Mouse (Mus musculus): ENCODE results near the gene Amigo2. TPM values are rescaled to one million over a fixed set of nuclear protein-coding genes. Genes with fewer than 3 reads are reported as not detected.
"Not testable (repeated sequence)": the region's sequence is repeated elsewhere in the genome, so short reads cannot be mapped to it uniquely, and the experiment has no call there.

Amigo2 gene
- total and polyA plus RNA-seq, 3 experiments, result 2.3 to 6.9 (median 6.1) TPM

DNA sequence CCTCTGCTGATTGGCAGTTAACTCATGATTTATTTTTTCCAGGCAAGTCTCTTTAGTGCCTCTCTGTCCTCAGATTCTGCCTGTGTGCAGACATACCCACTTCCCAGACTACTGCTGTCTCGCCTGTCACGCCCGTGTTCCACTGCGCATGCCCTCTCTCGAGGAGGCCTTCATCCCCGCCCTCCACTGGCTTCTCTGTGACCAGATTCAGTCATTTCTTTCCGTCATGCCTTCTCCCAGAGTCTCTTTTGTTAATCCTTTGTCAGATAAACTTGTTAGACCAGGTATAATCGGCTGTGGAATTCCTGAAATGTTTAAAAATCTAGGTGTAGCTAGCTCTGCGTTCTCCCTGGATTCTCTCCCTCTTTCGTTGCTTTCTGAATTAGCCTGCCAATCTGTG, 23.7 kb downstream of the Amigo2 start:
- H3K27ac ChIP-seq, result no peak overlapping the region
- TF ChIP-seq EP300 (IDR thresholded peaks at IDR 0.05; ENCODE audit: insufficient read depth, low read depth, low read length) (no peak), POLR2A (IDR thresholded peaks at IDR 0.05; ENCODE audit: insufficient read depth, low read depth, low read length) (no peak), CTCF (IDR thresholded peaks at IDR 0.05) (no peak)
- no peak overlapping the region for H3K4me3 ChIP-seq
- H3K79me2 ChIP-seq (replicated peaks; ENCODE audit: control insufficient read depth, insufficient read depth, low read length), result no peaks in the 10 kb centered on the region
- 92% methylated on average over 10 of the region's 10 CpGs for WGBS
- no peaks in the 10 kb centered on the region for H3K36me3 ChIP-seq (ENCODE audit: control insufficient read depth, insufficient read depth, low read length)
- H3K4me1 ChIP-seq (ENCODE audit: control insufficient read depth, insufficient read depth, low read length), result no peaks in the 10 kb centered on the region
- H3K9ac ChIP-seq (ENCODE audit: low read depth, low read length), result no peak overlapping the region
- intact Hi-C loops (cut with DNase I), result no loop called here
- no peak for DNase-seq
- no peaks in the 10 kb centered on the region for H3K27me3 ChIP-seq (ENCODE audit: control insufficient read depth, insufficient read depth, low read length)

DNA sequence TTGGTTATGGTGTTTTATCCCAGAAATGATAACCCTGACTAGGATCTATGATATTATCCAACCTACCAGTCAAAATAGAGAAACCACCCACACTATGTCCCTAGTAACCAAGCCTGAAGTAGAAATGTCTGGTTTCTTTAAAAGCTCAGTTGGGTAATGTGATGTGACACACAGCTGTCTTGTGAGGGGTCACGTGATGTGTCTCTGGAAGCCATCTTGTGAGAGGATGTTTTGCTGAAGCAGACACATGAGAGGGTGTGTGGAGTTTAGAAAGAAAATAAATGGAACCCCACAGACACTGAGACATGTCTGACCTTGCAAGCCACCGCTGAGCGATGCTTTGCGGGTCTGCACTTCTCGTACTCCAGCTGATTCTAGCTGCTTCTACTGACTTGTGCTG, 30.2 kb downstream of the Amigo2 start:
- H3K36me3 ChIP-seq (ENCODE audit: control insufficient read depth, insufficient read depth, low read length), result no peaks in the 10 kb centered on the region
- no peak overlapping the region for H3K4me3 ChIP-seq
- WGBS, result 94% methylated on average over 5 of the region's 5 CpGs
- no peak for DNase-seq
- intact Hi-C loops (cut with DNase I), result no loop called here
- H3K27ac ChIP-seq, result no peak overlapping the region
- H3K9ac ChIP-seq (ENCODE audit: low read depth, low read length), result no peak overlapping the region
- TF ChIP-seq EP300 (IDR thresholded peaks at IDR 0.05; ENCODE audit: insufficient read depth, low read depth, low read length) (no peak), CTCF (IDR thresholded peaks at IDR 0.05) (no peak), POLR2A (IDR thresholded peaks at IDR 0.05; ENCODE audit: insufficient read depth, low read depth, low read length) (no peak)
- H3K4me1 ChIP-seq (ENCODE audit: control insufficient read depth, insufficient read depth, low read length), result no peaks in the 10 kb centered on the region
- H3K27me3 ChIP-seq (ENCODE audit: control insufficient read depth, insufficient read depth, low read length), result no peaks in the 10 kb centered on the region
- H3K79me2 ChIP-seq (replicated peaks; ENCODE audit: control insufficient read depth, insufficient read depth, low read length), result no peaks in the 10 kb centered on the region

DNA sequence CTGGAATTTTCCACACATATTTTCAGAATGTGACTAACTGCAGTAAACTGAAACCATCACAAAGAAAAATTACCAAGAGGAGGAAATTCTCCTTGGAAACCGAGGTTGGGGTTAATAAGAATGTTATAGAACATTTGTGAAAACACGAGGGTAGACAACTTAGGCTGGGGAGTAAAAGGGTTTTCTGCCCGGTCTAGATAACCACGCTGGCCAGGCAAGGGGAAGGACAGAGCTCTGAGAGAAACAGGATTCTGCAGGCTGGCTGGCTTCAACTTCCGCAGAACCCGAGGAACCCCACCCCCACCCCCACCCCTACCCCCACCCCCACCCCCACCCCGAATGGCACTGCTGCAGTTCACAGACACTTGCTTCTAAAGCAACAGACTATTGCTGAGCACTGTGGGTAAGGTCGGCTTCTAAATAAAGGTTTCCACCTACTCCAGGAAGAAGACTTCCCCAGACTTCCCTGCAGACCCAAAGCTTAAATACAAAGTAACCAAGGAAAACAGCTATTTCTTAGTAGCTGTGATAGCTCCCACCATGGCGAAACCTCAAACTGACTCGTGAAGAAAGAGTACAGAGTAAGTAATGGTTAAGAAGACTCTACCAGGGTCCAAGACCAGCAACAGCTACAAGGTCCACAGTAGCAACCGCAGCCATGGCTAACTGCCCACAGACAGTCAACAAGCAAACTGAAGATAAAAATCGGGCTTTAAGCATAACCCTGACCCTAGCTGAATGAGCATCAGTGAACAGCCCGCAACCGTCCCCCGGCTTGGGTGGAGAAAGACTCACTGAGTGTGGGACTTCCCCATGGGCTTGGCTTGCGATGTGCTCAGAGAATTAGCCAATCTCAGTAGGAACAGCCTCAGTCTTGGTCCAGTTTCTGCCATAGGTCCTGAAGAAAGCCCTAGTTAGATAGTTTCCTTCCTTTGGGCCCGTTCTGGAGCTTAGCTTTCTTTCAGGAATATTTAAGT, 34.3 kb downstream of the Amigo2 start:
- no peaks in the 10 kb centered on the region for H3K4me1 ChIP-seq (ENCODE audit: control insufficient read depth, insufficient read depth, low read length)
- no peaks in the 10 kb centered on the region for H3K79me2 ChIP-seq (replicated peaks; ENCODE audit: control insufficient read depth, insufficient read depth, low read length)
- H3K9ac ChIP-seq (ENCODE audit: low read depth, low read length), result no peak overlapping the region
- H3K36me3 ChIP-seq (ENCODE audit: control insufficient read depth, insufficient read depth, low read length), result no peaks in the 10 kb centered on the region
- no peak for DNase-seq
- H3K27ac ChIP-seq, result no peak overlapping the region
- intact Hi-C loops (cut with DNase I), result no loop called here
- H3K27me3 ChIP-seq (ENCODE audit: control insufficient read depth, insufficient read depth, low read length), result no peaks in the 10 kb centered on the region
- TF ChIP-seq POLR2A (IDR thresholded peaks at IDR 0.05; ENCODE audit: insufficient read depth, low read depth, low read length), result no peak
- TF ChIP-seq CTCF (IDR thresholded peaks at IDR 0.05), result no peak
- TF ChIP-seq EP300 (IDR thresholded peaks at IDR 0.05; ENCODE audit: insufficient read depth, low read depth, low read length), result no peak
- 54% methylated on average over 17 of the region's 17 CpGs for WGBS
- H3K4me3 ChIP-seq, result no peak overlapping the region

DNA sequence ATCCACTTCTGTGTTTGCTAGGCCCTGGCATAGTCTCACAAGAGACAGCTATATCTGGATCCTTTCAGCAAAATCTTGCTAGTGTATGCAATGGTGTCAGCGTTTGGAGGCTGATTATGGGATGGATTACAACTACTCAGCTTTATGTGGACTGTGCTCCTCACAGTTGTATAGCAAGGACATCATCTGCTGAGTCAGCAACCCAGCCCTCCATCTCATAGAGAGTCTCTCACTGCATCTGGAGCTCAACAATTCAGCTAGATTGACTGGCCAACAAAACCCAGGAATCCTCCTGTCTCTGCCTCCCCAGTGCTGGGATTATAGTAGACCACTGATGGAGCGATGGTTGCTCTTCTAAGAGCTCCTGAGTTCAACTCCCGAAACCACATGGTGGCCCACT, 37.3 kb downstream of the Amigo2 start:
- intact Hi-C loops (cut with DNase I); H3K4me1 ChIP-seq (ENCODE audit: control insufficient read depth, insufficient read depth, low read length); H3K27me3 ChIP-seq (ENCODE audit: control insufficient read depth, insufficient read depth, low read length); H3K4me3 ChIP-seq; H3K9ac ChIP-seq (ENCODE audit: low read depth, low read length); H3K27ac ChIP-seq; DNase-seq; H3K36me3 ChIP-seq (ENCODE audit: control insufficient read depth, insufficient read depth, low read length); H3K79me2 ChIP-seq (replicated peaks; ENCODE audit: control insufficient read depth, insufficient read depth, low read length): not testable (repeated sequence)
- WGBS, result 82% methylated on average over 3 of the region's 3 CpGs

DNA sequence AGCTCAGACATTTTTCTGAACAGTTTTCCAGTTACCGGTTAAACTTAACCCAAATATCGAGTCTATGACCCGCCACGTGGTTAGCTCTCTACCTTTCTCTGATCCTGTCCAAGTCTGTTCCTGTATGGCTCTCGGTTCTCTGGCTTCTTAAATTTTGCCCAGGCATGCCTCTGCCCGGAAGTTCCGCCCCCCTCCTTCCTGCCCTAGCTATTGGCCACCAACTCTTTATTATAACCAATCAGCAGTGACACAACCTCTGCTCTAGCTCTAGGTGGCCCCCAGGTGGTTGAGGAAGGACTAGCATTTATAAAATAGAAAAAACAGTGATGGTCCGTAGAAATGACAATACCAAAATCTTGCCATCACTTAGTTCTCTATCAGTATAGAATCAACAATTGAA, 40.6 kb downstream of the Amigo2 start:
- Histone ChIP-seq H3K27ac (no peak overlapping the region), H3K36me3 (ENCODE audit: control insufficient read depth, insufficient read depth, low read length) (no peaks in the 10 kb centered on the region), H3K27me3 (ENCODE audit: control insufficient read depth, insufficient read depth, low read length) (no peaks in the 10 kb centered on the region), H3K9ac (ENCODE audit: low read depth, low read length) (no peak overlapping the region), H3K4me3 (no peak overlapping the region), H3K79me2 (replicated peaks; ENCODE audit: control insufficient read depth, insufficient read depth, low read length) (no peaks in the 10 kb centered on the region), H3K4me1 (ENCODE audit: control insufficient read depth, insufficient read depth, low read length) (no peaks in the 10 kb centered on the region)
- 97% methylated on average over 8 of the region's 8 CpGs for WGBS
- TF ChIP-seq CTCF (IDR thresholded peaks at IDR 0.05), result no peak
- no peak for TF ChIP-seq EP300 (IDR thresholded peaks at IDR 0.05; ENCODE audit: insufficient read depth, low read depth, low read length)
- no peak for TF ChIP-seq POLR2A (IDR thresholded peaks at IDR 0.05; ENCODE audit: insufficient read depth, low read depth, low read length)
- DNase-seq, result no peak
- intact Hi-C loops (cut with DNase I), result no loop called here

DNA sequence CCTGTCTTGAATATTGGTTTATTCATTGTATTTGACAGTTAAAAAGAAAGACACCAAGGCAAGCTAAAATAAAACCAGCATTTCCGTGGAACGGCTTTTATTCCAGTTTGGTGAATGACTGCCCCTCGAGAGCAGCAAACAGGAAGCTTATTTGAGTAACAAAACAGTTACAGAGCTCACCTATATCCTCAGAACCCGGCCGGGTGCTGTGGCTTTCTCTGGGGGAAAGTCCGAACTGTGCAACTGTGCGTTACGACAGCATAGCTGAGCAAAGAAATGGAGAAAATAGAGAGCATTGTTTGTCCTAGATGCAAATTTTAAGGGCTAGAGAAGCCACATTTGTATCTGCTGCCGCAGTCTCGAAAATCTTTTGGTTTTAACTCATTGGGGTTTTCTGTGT, 41.3 kb downstream of the Amigo2 start:
- no peak for DNase-seq
- no peak overlapping the region for H3K4me3 ChIP-seq
- H3K27me3 ChIP-seq (ENCODE audit: control insufficient read depth, insufficient read depth, low read length), result no peaks in the 10 kb centered on the region
- H3K4me1 ChIP-seq (ENCODE audit: control insufficient read depth, insufficient read depth, low read length), result no peaks in the 10 kb centered on the region
- no peak for TF ChIP-seq POLR2A (IDR thresholded peaks at IDR 0.05; ENCODE audit: insufficient read depth, low read depth, low read length)
- no peak for TF ChIP-seq EP300 (IDR thresholded peaks at IDR 0.05; ENCODE audit: insufficient read depth, low read depth, low read length)
- TF ChIP-seq CTCF (IDR thresholded peaks at IDR 0.05), result no peak
- H3K36me3 ChIP-seq (ENCODE audit: control insufficient read depth, insufficient read depth, low read length), result no peaks in the 10 kb centered on the region
- H3K27ac ChIP-seq, result no peak overlapping the region
- no peaks in the 10 kb centered on the region for H3K79me2 ChIP-seq (replicated peaks; ENCODE audit: control insufficient read depth, insufficient read depth, low read length)
- 87% methylated on average over 10 of the region's 10 CpGs for WGBS
- H3K9ac ChIP-seq (ENCODE audit: low read depth, low read length), result no peak overlapping the region
- intact Hi-C loops (cut with DNase I), result no loop called here

Data from heart, adult 2 months (tissue).